Mouse (Mus musculus) erythroblast, embryonic 14.5 days (primary cell): ENCODE results near the gene Tmem132b. TPM values are rescaled to one million over a fixed set of nuclear protein-coding genes. Genes with fewer than 3 reads are reported as not detected.

Experiments used
- H3K27me3 ChIP-seq: 2 replicates; pipeline ENCODE4 v1.6.1; 2012; ENCODE audit warnings: inconsistent platforms; ENCODE audit not compliant: control insufficient read depth
- H3K36me3 ChIP-seq: 2 replicates; pipeline ENCODE4 v1.6.1; 2012; ENCODE audit warnings: mild to moderate bottlenecking, inconsistent platforms; ENCODE audit not compliant: control insufficient read depth
- H3K4me1 ChIP-seq: 2 replicates; pipeline ENCODE4 v1.6.1; 2012; ENCODE audit warnings: inconsistent platforms; ENCODE audit not compliant: control insufficient read depth
- H3K4me3 ChIP-seq: replicated peaks from 2 replicates; pipeline ENCODE3; 2012; ENCODE audit warnings: moderate library complexity, mild to moderate bottlenecking, inconsistent platforms
- H3K9me3 ChIP-seq: 2 replicates; pipeline ENCODE4 v1.6.1; 2012; ENCODE audit warnings: low read length, inconsistent platforms, mixed read lengths; ENCODE audit not compliant: control insufficient read depth
- GATA1 ChIP-seq: IDR thresholded peaks from 2 replicates; pipeline ENCODE4 v1.6.1; 2012; ENCODE audit warnings: low read length, inconsistent platforms, mixed read lengths
- TAL1 ChIP-seq: IDR thresholded peaks from 3 replicates; pipeline ENCODE4 v1.6.1; 2012; ENCODE audit warnings: low read length, inconsistent platforms, mixed read lengths
- polyA plus RNA-seq: library from polyadenylated mRNA; stranded (reverse); fragments of >175 nt; gene quantifications from 2 replicates; pipeline ENCODE4 v1.2.3, GENCODE M21; 2012

The Tmem132b gene
- polyA plus RNA-seq, 1 experiment, result not detected

GRCm38 (mm10) chr5:125563492-125563891, 31.9 kb downstream of the Tmem132b start:
- peaks cover 24% of the 10 kb centered on the region for H3K9me3 ChIP-seq
- H3K36me3 ChIP-seq, result no peaks in the 10 kb centered on the region
- no peak overlapping the region for H3K4me3 ChIP-seq
- TF ChIP-seq GATA1 (no peak), TAL1 (no peak)
- H3K4me1 ChIP-seq, result no peaks in the 10 kb centered on the region
- no peaks in the 10 kb centered on the region for H3K27me3 ChIP-seq

- Histone ChIP-seq H3K27me3 (no peaks in the 10 kb centered on the region), H3K36me3 (no peaks in the 10 kb centered on the region), H3K9me3 (peaks cover 19% of the 10 kb centered on the region), H3K4me3 (no peak overlapping the region), H3K4me1 (no peaks in the 10 kb centered on the region)
- no peak for TF ChIP-seq GATA1
- TF ChIP-seq TAL1, result no peak
Measured at GRCm38 (mm10) chr5:125565725-125566124, 34.2 kb downstream of the Tmem132b start.

GRCm38 (mm10) chr5:125568457-125568856, 36.9 kb downstream of the Tmem132b start:
- no peak overlapping the region for H3K4me3 ChIP-seq
- no peaks in the 10 kb centered on the region for H3K27me3 ChIP-seq
- no peaks in the 10 kb centered on the region; the same call in 1 of the 2 replicates for H3K9me3 ChIP-seq
- TF ChIP-seq TAL1, result no peak
- TF ChIP-seq GATA1, result no peak
- H3K4me1 ChIP-seq, result no peaks in the 10 kb centered on the region
- H3K36me3 ChIP-seq, result no peaks in the 10 kb centered on the region

GRCm38 (mm10) chr5:125572011-125572410, 40.4 kb downstream of the Tmem132b start:
- no peaks in the 10 kb centered on the region for H3K36me3 ChIP-seq
- H3K27me3 ChIP-seq, result no peaks in the 10 kb centered on the region
- no peaks in the 10 kb centered on the region; the same call in 1 of the 2 replicates for H3K9me3 ChIP-seq
- no peak overlapping the region for H3K4me3 ChIP-seq
- H3K4me1 ChIP-seq, result no peaks in the 10 kb centered on the region
- TF ChIP-seq GATA1, result no peak
- TF ChIP-seq TAL1, result no peak

GRCm38 (mm10) chr5:125574886-125575285, 43.3 kb downstream of the Tmem132b start:
- H3K9me3 ChIP-seq, result peaks cover 4% of the 10 kb centered on the region; the same call in 1 of the 2 replicates
- no peaks in the 10 kb centered on the region for H3K27me3 ChIP-seq
- no peaks in the 10 kb centered on the region for H3K36me3 ChIP-seq
- H3K4me1 ChIP-seq, result no peaks in the 10 kb centered on the region
- TF ChIP-seq GATA1 (no peak), TAL1 (no peak)
- no peak overlapping the region for H3K4me3 ChIP-seq

- H3K4me3 ChIP-seq, result no peak overlapping the region
- H3K4me1 ChIP-seq, result no peaks in the 10 kb centered on the region
- no peaks in the 10 kb centered on the region for H3K27me3 ChIP-seq
- peaks cover 4% of the 10 kb centered on the region; the same call in 1 of the 2 replicates for H3K9me3 ChIP-seq
- H3K36me3 ChIP-seq, result no peaks in the 10 kb centered on the region
- no peak for TF ChIP-seq TAL1
- TF ChIP-seq GATA1, result no peak
Measured at GRCm38 (mm10) chr5:125575866-125576265, 44.3 kb downstream of the Tmem132b start.

- Histone ChIP-seq H3K4me1 (no peaks in the 10 kb centered on the region), H3K36me3 (no peaks in the 10 kb centered on the region), H3K27me3 (no peaks in the 10 kb centered on the region), H3K9me3 (peaks cover 6% of the 10 kb centered on the region; the same call in 1 of the 2 replicates), H3K4me3 (no peak overlapping the region)
- no peak for TF ChIP-seq GATA1
- TF ChIP-seq TAL1, result no peak
Measured at GRCm38 (mm10) chr5:125578661-125579060, 47.1 kb downstream of the Tmem132b start.

GRCm38 (mm10) chr5:125579153-125579552, 47.6 kb downstream of the Tmem132b start:
- no peaks in the 10 kb centered on the region for H3K36me3 ChIP-seq
- H3K9me3 ChIP-seq, result peaks cover 6% of the 10 kb centered on the region; the same call in 1 of the 2 replicates
- no peaks in the 10 kb centered on the region for H3K27me3 ChIP-seq
- H3K4me3 ChIP-seq, result no peak overlapping the region
- H3K4me1 ChIP-seq, result no peaks in the 10 kb centered on the region
- TF ChIP-seq TAL1 (no peak), GATA1 (no peak)

- Histone ChIP-seq H3K4me3 (no peak overlapping the region), H3K36me3 (no peaks in the 10 kb centered on the region), H3K9me3 (peaks cover 6% of the 10 kb centered on the region; the same call in 1 of the 2 replicates), H3K27me3 (no peaks in the 10 kb centered on the region), H3K4me1 (no peaks in the 10 kb centered on the region)
- TF ChIP-seq GATA1 (no peak), TAL1 (no peak)
Measured at GRCm38 (mm10) chr5:125583298-125583697, 51.7 kb downstream of the Tmem132b start.

GRCm38 (mm10) chr5:125583836-125584235, 52.3 kb downstream of the Tmem132b start:
- Histone ChIP-seq H3K4me3 (no peak overlapping the region), H3K9me3 (0 out of 2 replicates have a peak, but pooled peaks cover 4% of the 10 kb centered on the region), H3K4me1 (no peaks in the 10 kb centered on the region)

More at GRCm38 (mm10) chr5:125583836-125584235, 52.3 kb downstream of the Tmem132b start:
- TF ChIP-seq TAL1 (no peak), GATA1 (no peak)
- no peaks in the 10 kb centered on the region for H3K36me3 ChIP-seq
- H3K27me3 ChIP-seq, result no peaks in the 10 kb centered on the region; the same call in 1 of the 2 replicates
